Mouse (Mus musculus) liver, embryonic 13.5 days (tissue): Measurements from ENCODE around the gene Peli1. TPM values are rescaled to one million over a fixed set of nuclear protein-coding genes. Genes with fewer than 3 reads are reported as not detected.
A peak's percentile ranks its signal among the peaks of the same experiment; 100 is the strongest.
"Not testable (repeated sequence)": the region's sequence is repeated elsewhere in the genome, so short reads cannot be mapped to it uniquely, and the experiment has no call there.

Source experiments
- ATAC-seq: fragments of 200-750 bp; cut with Nextera tagmentation; 2 replicates; pipeline ENCODE4 v1.8.0; 2017; ENCODE audit warnings: low read depth, mild to moderate bottlenecking, moderate number of reproducible peaks, moderate library complexity
- DNase-seq: peaks from one replicate; pipeline ENCODE4 v3.0.0; 2022
- H3K27ac ChIP-seq: fragments of 300-500 bp; sonication (generic); 2 replicates; pipeline ENCODE4 v1.5.1; 2015; ENCODE audit warnings: moderate library complexity, mild to moderate bottlenecking, inconsistent platforms
- H3K27me3 ChIP-seq: fragments of 300-500 bp; sonication (generic); 2 replicates; pipeline ENCODE4 v1.6.1; 2015; ENCODE audit warnings: mild to moderate bottlenecking, inconsistent platforms
- H3K36me3 ChIP-seq: fragments of 300-500 bp; sonication (generic); 2 replicates; pipeline ENCODE4 v1.6.1; 2015; ENCODE audit warnings: mild to moderate bottlenecking, inconsistent platforms
- H3K4me1 ChIP-seq: fragments of 300-500 bp; sonication (generic); replicated peaks from 2 replicates; pipeline ENCODE4 v1.6.1; 2015; ENCODE audit warnings: inconsistent platforms
- H3K4me2 ChIP-seq: fragments of 300-500 bp; sonication (generic); 2 replicates; pipeline ENCODE4 v1.6.1; 2015; ENCODE audit warnings: inconsistent platforms, mild to moderate bottlenecking, moderate library complexity
- H3K4me3 ChIP-seq: fragments of 300-500 bp; sonication (generic); replicated peaks from 2 replicates; pipeline ENCODE4 v1.5.1; 2015; ENCODE audit warnings: mild to moderate bottlenecking, inconsistent platforms
- H3K9ac ChIP-seq: fragments of 300-500 bp; sonication (generic); 2 replicates; pipeline ENCODE4 v1.6.1; 2015; ENCODE audit warnings: mild to moderate bottlenecking, inconsistent platforms
- H3K9me3 ChIP-seq: fragments of 300-500 bp; sonication (generic); replicated peaks from 2 replicates; pipeline ENCODE4 v1.6.1; 2016; ENCODE audit warnings: inconsistent platforms
- WGBS: fragments of 180-500 bp; shearing (Covaris S2); methylation state at CpG from one replicate; pipeline ENCODE4 v1.1.7; 2015; ENCODE audit not compliant: insufficient replicate concordance; 5-methylcytosine and 5-hydroxymethylcytosine counted together
- polyA plus RNA-seq: library from polyadenylated mRNA; unstranded; fragments of >200 nt; fragmentation: Nextera tagmentation; extraction: Ambion mirVana; gene quantifications from 2 replicates; pipeline ENCODE4 v1.2.1, GENCODE M21; 2015

Peli1 gene
- polyA plus RNA-seq, 1 experiment from 2014 or later = 10.5 TPM

- peaks cover 22% of the 10 kb centered on the region for H3K4me1 ChIP-seq
- no peaks in the 10 kb centered on the region for H3K36me3 ChIP-seq
- H3K9ac ChIP-seq = no peak overlapping the region
- WGBS = 75% methylated on average over 6 of the region's 6 CpGs
- no peak for DNase-seq
- H3K27ac ChIP-seq = no peak overlapping the region
- no peak overlapping the region for H3K4me2 ChIP-seq
- H3K4me3 ChIP-seq = no peak overlapping the region
- no peak for ATAC-seq
- H3K9me3 ChIP-seq = no peaks in the 10 kb centered on the region; the same call in 1 of the 2 replicates
- H3K27me3 ChIP-seq = no peaks in the 10 kb centered on the region
These were observed 82.8 kb downstream of the Peli1 start for GRCm38 (mm10) chr11:21173926-21174325.

GRCm38 (mm10) chr11:21174396-21174795 is 83.3 kb downstream of the Peli1 start:
- H3K4me3 ChIP-seq = no peak overlapping the region
- H3K4me2 ChIP-seq = no peak overlapping the region
- H3K9me3 ChIP-seq = no peaks in the 10 kb centered on the region; the same call in 1 of the 2 replicates
- H3K9ac ChIP-seq = no peak overlapping the region
- H3K36me3 ChIP-seq = no peaks in the 10 kb centered on the region
- no peak overlapping the region for H3K27ac ChIP-seq
- ATAC-seq = no peak
- 20% methylated on average over 5 of the region's 5 CpGs for WGBS
- DNase-seq = peak; percentile 18
- H3K4me1 ChIP-seq = peaks cover 27% of the 10 kb centered on the region
- H3K27me3 ChIP-seq = no peaks in the 10 kb centered on the region

- H3K27ac ChIP-seq = no peak overlapping the region
- 45% methylated on average over 7 of the region's 7 CpGs for WGBS
- no peak overlapping the region for H3K4me2 ChIP-seq
- H3K9me3 ChIP-seq = no peaks in the 10 kb centered on the region
- no peaks in the 10 kb centered on the region for H3K27me3 ChIP-seq
- H3K4me3 ChIP-seq = no peak overlapping the region
- DNase-seq (no peak), ATAC-seq (no peak)
- no peak overlapping the region for H3K9ac ChIP-seq
- no peaks in the 10 kb centered on the region for H3K36me3 ChIP-seq
- H3K4me1 ChIP-seq = peaks cover 30% of the 10 kb centered on the region
These were observed 84.0 kb downstream of the Peli1 start for GRCm38 (mm10) chr11:21175063-21175462.

GRCm38 (mm10) chr11:21176491-21176890 is 85.4 kb downstream of the Peli1 start:
- H3K27me3 ChIP-seq = no peaks in the 10 kb centered on the region
- no peaks in the 10 kb centered on the region for H3K36me3 ChIP-seq
- DNase-seq (no peak), ATAC-seq (no peak)
- no peak overlapping the region for H3K4me2 ChIP-seq
- peaks cover 30% of the 10 kb centered on the region for H3K4me1 ChIP-seq
- no peak overlapping the region for H3K4me3 ChIP-seq
- H3K27ac ChIP-seq = no peak overlapping the region
- no peaks in the 10 kb centered on the region for H3K9me3 ChIP-seq
- H3K9ac ChIP-seq = no peak overlapping the region

- H3K9ac ChIP-seq = no peak overlapping the region
- 35% methylated on average over 4 of the region's 4 CpGs for WGBS
- H3K4me3 ChIP-seq = no peak overlapping the region
- no peaks in the 10 kb centered on the region for H3K36me3 ChIP-seq
- DNase-seq (no peak), ATAC-seq (no peak)
- peaks cover 32% of the 10 kb centered on the region for H3K4me1 ChIP-seq
- no peak overlapping the region for H3K27ac ChIP-seq
- H3K9me3 ChIP-seq = no peaks in the 10 kb centered on the region
- H3K4me2 ChIP-seq = no peak overlapping the region
- no peaks in the 10 kb centered on the region for H3K27me3 ChIP-seq
These were observed 87.3 kb downstream of the Peli1 start for GRCm38 (mm10) chr11:21178343-21178742.

GRCm38 (mm10) chr11:21178998-21179645 is 88.0 kb downstream of the Peli1 start:
- no peak for DNase-seq

GRCm38 (mm10) chr11:21179873-21180272 is 88.8 kb downstream of the Peli1 start:
- H3K9ac ChIP-seq, H3K27ac ChIP-seq, H3K9me3 ChIP-seq, H3K27me3 ChIP-seq, H3K4me2 ChIP-seq, DNase-seq, ATAC-seq, H3K36me3 ChIP-seq, H3K4me3 ChIP-seq: not testable (repeated sequence)
- WGBS = 57% methylated on average over 9 of the region's 9 CpGs
- H3K4me1 ChIP-seq = peaks cover 25% of the 10 kb centered on the region

More at GRCm38 (mm10) chr11:21178998-21179645, 88.0 kb downstream of the Peli1 start:
- no peaks in the 10 kb centered on the region for H3K36me3 ChIP-seq
- no peaks in the 10 kb centered on the region for H3K27me3 ChIP-seq
- 20% methylated on average over 8 of the region's 8 CpGs for WGBS
- 0 out of 2 replicates have a peak overlapping the region, but pooled peaks have one; percentile 17 for H3K4me2 ChIP-seq
- no peak overlapping the region for H3K9ac ChIP-seq
- H3K27ac ChIP-seq = no peak overlapping the region
- H3K4me1 ChIP-seq = peaks cover 30% of the 10 kb centered on the region
- no peak overlapping the region for H3K4me3 ChIP-seq
- no peak for ATAC-seq
- H3K9me3 ChIP-seq = no peaks in the 10 kb centered on the region

- ATAC-seq = no peak
- no peak overlapping the region for H3K4me2 ChIP-seq
- WGBS = 0% methylated on average over 1 of the region's 1 CpGs
- no peaks in the 10 kb centered on the region for H3K9me3 ChIP-seq
- H3K36me3 ChIP-seq = no peaks in the 10 kb centered on the region
- H3K4me3 ChIP-seq = no peak overlapping the region
- peaks cover 25% of the 10 kb centered on the region for H3K4me1 ChIP-seq
- no peak overlapping the region for H3K27ac ChIP-seq
- no peak for DNase-seq
- no peak overlapping the region for H3K9ac ChIP-seq
- H3K27me3 ChIP-seq = no peaks in the 10 kb centered on the region
These were observed 89.6 kb downstream of the Peli1 start for GRCm38 (mm10) chr11:21180650-21181049.

- ATAC-seq = no peak
- Histone ChIP-seq H3K4me1 (peaks cover 25% of the 10 kb centered on the region), H3K9me3 (no peaks in the 10 kb centered on the region), H3K4me3 (no peak overlapping the region), H3K4me2 (no peak overlapping the region), H3K9ac (no peak overlapping the region), H3K27me3 (no peaks in the 10 kb centered on the region), H3K27ac (no peak overlapping the region), H3K36me3 (no peaks in the 10 kb centered on the region)
- 58% methylated on average over 2 of the region's 2 CpGs for whole genome bisulfite sequencing
- no peak for DNase-seq
These were observed 90.5 kb downstream of the Peli1 start for GRCm38 (mm10) chr11:21181616-21182015.

GRCm38 (mm10) chr11:21182709-21183108 is 91.6 kb downstream of the Peli1 start:
- no peaks in the 10 kb centered on the region for H3K36me3 ChIP-seq
- H3K4me2 ChIP-seq = no peak overlapping the region
- H3K9ac ChIP-seq = no peak overlapping the region
- 16% methylated on average over 1 of the region's 1 CpGs for WGBS
- peaks cover 25% of the 10 kb centered on the region for H3K4me1 ChIP-seq
- H3K9me3 ChIP-seq = no peaks in the 10 kb centered on the region
- ATAC-seq (no peak), DNase-seq (no peak)
- no peak overlapping the region for H3K4me3 ChIP-seq
- no peaks in the 10 kb centered on the region for H3K27me3 ChIP-seq
- no peak overlapping the region for H3K27ac ChIP-seq

GRCm38 (mm10) chr11:21191821-21192220 is 100.7 kb downstream of the Peli1 start:
- H3K4me3 ChIP-seq, H3K4me2 ChIP-seq, H3K9me3 ChIP-seq, H3K27ac ChIP-seq, H3K27me3 ChIP-seq, ATAC-seq, H3K36me3 ChIP-seq, H3K4me1 ChIP-seq, DNase-seq, H3K9ac ChIP-seq: not testable (repeated sequence)
- WGBS = 57% methylated on average over 8 of the region's 8 CpGs

- no peak overlapping the region for H3K9ac ChIP-seq
- no peaks in the 10 kb centered on the region for H3K27me3 ChIP-seq
- no peaks in the 10 kb centered on the region for H3K4me1 ChIP-seq
- WGBS = 76% methylated on average over 3 of the region's 3 CpGs
- no peak overlapping the region for H3K27ac ChIP-seq
- no peak for ATAC-seq
- H3K4me2 ChIP-seq = no peak overlapping the region
- peaks cover 7% of the 10 kb centered on the region; the same call in 1 of the 2 replicates for H3K9me3 ChIP-seq
- no peaks in the 10 kb centered on the region for H3K36me3 ChIP-seq
- H3K4me3 ChIP-seq = no peak overlapping the region
- DNase-seq = no peak
These were observed 103.8 kb downstream of the Peli1 start for GRCm38 (mm10) chr11:21194851-21195250.
